Mouse (Mus musculus): ENCODE data around the gene Dlx2.

GRCm38 (mm10) chr2:71497175-71497574 is 49.4 kb downstream of the Dlx2 start:
- TF ChIP-seq POLR2A (IDR thresholded peaks at IDR 0.05; ENCODE audit: low read depth, low read length) (no peak), CTCF (conservative IDR thresholded peaks at IDR 0.05; ENCODE audit: insufficient read depth, insufficient read length, low read depth, low read length) (no peak)
